Mouse (Mus musculus) spleen, adult 2 months (tissue): ENCODE data around the gene Fdx1l.

Experiments
- CTCF ChIP-seq: fragments of 200-500 bp; IDR thresholded peaks from 2 replicates; pipeline ENCODE4 v1.5.1; 2011; ENCODE audit warnings: mild to moderate bottlenecking, inconsistent platforms; ENCODE audit not compliant: insufficient read depth, insufficient read length, insufficient replicate concordance; ENCODE audit errors: extremely low read depth
- POLR2A ChIP-seq: fragments of 200-500 bp; IDR thresholded peaks from 2 replicates; pipeline ENCODE4 v1.6.1; 2011; ENCODE audit warnings: low read depth, low read length, inconsistent platforms

DNA sequence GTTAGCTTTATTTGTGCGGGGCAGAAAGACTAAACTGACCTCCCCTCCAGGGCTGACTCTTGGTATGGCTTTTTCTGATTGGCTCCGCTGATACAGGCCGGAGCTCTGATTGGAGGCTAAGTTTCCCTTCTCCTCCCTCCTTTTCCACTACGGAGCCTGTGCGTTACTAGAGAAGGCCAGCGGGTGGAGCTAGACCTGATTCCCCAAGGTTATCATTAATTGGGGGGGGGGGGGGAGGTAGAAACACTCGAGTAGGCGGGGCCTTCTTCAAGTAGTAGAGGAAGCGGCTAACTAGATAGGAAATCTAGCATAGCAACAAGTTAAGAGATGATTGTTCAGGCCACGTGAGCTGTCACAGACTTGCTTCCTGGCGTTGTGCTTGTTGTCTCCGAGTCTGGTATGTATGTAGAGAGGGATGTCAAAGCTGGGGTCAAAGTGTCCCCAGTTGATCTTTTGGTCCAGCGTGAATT lies 42.6 kb downstream of the Fdx1l start:
- no peak for TF ChIP-seq POLR2A
- peak; percentile 51; the same call in 1 of the 2 replicates for TF ChIP-seq CTCF
